ENCODE assay signal across 25 mouse cellular contexts in the genomic region with DNA sequence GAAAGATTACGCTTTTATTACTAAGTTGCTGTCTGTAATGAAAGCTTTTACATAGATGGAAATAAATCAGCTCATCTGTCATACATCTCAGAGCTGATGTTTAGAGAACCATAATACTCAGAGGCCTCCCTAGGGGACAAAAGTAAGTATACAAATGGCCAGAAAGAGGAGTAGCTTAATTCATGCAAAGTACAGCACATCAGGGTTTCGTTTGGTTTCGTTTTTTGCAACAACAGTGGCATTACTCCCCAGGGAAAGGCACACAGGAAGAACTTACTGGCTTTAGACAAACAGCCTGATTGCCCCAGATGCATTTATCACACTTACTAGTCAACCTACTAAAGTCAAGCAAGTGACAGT. TPM values are rescaled to one million over a fixed set of nuclear protein-coding genes. Genes with fewer than 3 reads are reported as not detected.
"Had no signal": no experiment of that assay in that cellular context is flagged by ENCODE, and none has a peak within 500 bp of the region (broad histone marks: within the 10 kb centered on the region; RNA-seq: fewer than 3 reads in every experiment).

No protein-coding gene starts in this region.

- H3K4me3 ChIP-seq: limb, embryonic 13.5 days; midbrain, embryonic 12.5 days; neural tube, embryonic 15.5 days; stomach, embryonic 15.5 days had no signal

- H3K27me3 ChIP-seq: limb, embryonic 13.5 days; midbrain, embryonic 12.5 days; neural tube, embryonic 15.5 days; stomach, embryonic 15.5 days had no signal

- ATAC-seq: inflammation-experienced regulatory T-cells, adult 6 months; intestine, postnatal 0 days; midbrain, embryonic 16.5 days had no signal

- H3K27ac ChIP-seq: limb, embryonic 13.5 days; liver, embryonic 14.5 days; midbrain, embryonic 12.5 days; neural tube, embryonic 15.5 days; stomach, embryonic 15.5 days had no signal

- H3K4me2 ChIP-seq: limb, embryonic 13.5 days; lung, embryonic 14.5 days; midbrain, embryonic 12.5 days; neural tube, embryonic 15.5 days; stomach, embryonic 15.5 days had no signal

- H3K36me3 ChIP-seq: limb, embryonic 13.5 days; midbrain, embryonic 12.5 days; neural tube, embryonic 15.5 days; stomach, embryonic 15.5 days had no signal

- H3K4me1 ChIP-seq: limb, embryonic 13.5 days; midbrain, embryonic 12.5 days; neural tube, embryonic 15.5 days; stomach, embryonic 15.5 days had no signal

- H3K9ac ChIP-seq: limb, embryonic 13.5 days; liver, embryonic 14.5 days; lung, embryonic 14.5 days; midbrain, embryonic 12.5 days; neural tube, embryonic 15.5 days; stomach, embryonic 15.5 days had no signal

- H3K9me3 ChIP-seq: limb, embryonic 13.5 days; midbrain, embryonic 12.5 days; neural tube, embryonic 15.5 days; stomach, embryonic 15.5 days had no signal

- DNase-seq: kidney, adult 8-10 months; kidney, postnatal 25 days; layer of hippocampus, adult 9-11 months; layer of hippocampus, postnatal 36 days; left cerebral cortex, postnatal 4 days; lung, embryonic 14.5 days; lung, postnatal 10 days; lung, postnatal 4 days; retina, postnatal 1 day; right cerebral cortex, postnatal 4 days; thymus, adult 2 months; thymus, postnatal 25 days had no signal

RNA-seq across cellular contexts. Expression of gene F9, which starts 0.8 kb away (rescaled TPM):
- total RNA-seq: megakaryocyte-erythroid progenitor cell, adult 5-6 weeks had no signal
- polyA plus RNA-seq: inflammation-experienced regulatory T-cells, adult 6 months; kidney, embryonic 16.5 days; limb, embryonic 13.5 days; lung, embryonic 14.5 days; midbrain, embryonic 12.5 days; midbrain, embryonic 16.5 days; neural tube, embryonic 11.5 days; neural tube, embryonic 15.5 days; testis, adult 2 months; urinary bladder, adult 2 months had no signal
